Mouse (Mus musculus) yolk sac, embryonic 10.5 days (tissue): ENCODE measurements at regions not wholly inside any gene's neighbourhood (a gene's known extent, or its start where the extent isn't known, plus 50 kb on each side); places are given as distances from the start of the nearest gene placed in this dataset.

ENCODE experiments used
- DNase-seq: peaks from one replicate; pipeline ENCODE4 v3.0.0-alpha.2; 2017; ENCODE audit warnings: low spot score

DNA sequence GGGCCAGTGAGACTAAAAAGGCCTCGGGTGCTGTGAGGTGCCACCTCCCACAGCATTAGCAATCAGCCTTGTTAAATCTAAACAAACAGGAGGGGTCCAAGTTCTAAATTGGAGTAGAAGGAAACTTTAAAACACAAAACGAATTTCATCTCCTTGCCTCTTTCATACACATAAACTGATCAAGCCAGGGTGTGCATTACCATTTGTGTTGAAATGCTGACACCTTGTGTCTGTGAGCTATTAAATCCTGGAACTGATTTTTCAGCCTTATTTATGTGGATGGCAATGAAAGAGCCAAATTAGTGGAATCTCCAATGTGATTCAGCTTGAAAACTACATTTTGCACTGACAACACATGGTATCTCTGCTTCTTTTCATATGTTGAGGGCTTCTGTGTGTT, 114.8 kb downstream of the Pcsk1 start:
- no peak for DNase-seq

DNA sequence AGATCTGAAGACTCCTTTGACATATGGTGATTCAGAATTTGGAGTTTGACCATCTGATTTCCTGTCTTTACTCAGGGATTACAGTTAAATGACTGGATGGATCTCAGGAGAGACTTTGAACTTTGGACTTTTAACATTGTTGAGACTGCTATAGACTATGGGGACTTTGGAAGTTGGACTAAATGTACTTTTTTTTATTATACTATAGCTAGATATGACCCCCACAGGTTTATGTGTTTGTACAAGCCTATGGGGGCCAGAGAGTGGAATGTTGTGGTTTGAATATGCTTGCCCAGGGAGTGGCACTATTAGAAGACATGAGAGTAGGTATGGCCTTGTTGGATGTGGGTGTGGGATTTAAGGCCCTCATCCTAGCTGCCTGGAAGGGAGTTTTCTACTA, 134.3 kb downstream of the Pcsk1 start:
- no peak for DNase-seq

DNA sequence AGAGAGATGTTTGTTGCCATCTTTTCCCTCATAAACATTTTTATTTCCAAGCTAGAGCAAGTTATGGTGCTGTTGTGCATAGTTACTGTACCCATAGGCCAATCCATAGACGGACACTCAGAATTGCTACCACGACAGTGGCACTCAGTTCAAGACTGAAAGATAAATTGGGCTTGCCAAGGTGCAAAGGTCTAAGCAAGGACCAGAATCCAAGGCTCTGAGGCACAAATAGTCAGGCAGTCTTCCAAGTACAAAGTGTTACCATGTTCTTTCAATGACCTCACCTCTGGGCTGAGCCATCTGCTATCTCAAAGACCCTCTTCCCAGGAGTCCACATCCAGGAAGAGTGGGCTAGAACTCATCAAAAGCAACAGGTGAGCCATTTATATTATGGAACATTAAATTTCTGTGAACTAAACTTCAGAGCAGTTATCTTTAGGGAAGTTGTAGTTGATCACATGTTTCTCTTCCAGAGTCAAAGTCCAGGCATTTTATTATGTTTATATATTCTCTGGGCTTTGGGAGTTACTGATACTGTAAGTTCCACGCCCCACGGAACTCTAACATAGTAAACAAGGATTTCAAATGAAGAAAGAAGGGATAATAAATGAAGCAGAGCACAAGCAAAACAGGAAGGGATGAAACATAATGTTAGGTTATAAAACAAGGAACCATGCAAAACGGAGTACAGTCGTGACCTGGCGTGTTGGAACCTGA, 136.1 kb downstream of the Pcsk1 start:
- no peak for DNase-seq

DNA sequence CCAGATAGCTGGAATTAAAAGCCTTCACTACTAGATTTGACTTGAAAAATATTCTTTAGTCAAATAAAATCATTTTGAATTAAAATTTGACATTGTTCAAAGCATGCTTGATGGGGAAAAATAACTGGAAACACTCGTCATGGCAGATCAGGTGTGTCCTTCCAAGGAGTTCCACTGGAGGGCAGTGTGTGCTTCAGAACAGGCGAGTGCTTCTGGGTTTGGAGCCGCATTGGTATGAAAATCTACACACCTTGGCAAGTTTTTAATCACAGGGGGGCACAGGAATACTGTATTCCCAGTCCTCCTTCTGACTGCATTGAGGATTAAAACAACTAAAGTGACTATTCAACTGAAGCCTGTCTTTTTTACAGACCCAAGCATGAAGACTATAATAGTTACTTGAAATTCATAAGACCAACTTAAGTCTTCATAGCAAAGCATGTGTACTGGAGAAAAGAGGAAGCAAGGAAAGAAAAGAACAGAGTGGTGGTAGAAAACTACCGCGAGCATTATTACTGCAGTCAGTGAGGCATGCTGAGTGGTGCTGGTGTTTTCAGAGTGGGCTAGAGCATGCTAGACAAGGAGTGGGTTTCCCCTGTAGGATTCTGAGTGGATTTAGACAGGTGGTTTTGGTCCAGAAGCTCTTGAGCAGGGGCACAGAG, 138.1 kb downstream of the Pcsk1 start:
- peak; percentile 29 for DNase-seq

DNA sequence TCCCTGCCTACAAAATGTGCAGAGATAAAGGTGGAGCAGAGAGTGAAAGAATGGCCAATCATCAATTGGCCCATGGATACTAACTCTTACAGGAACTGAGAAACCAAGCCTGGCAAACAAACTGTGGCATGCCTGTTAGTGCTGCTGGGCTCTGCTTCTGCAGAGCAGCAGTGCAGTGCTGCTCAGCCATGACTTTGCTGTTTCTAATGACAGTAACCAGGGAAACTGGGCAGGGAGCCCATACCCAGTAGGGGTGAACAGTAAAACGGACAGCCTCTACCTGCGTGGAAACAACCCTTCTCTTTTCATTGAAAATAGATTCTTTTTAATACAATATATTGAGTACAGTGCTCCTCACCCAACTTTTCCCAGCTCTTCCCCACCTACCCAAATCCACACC, 146.8 kb downstream of the Pcsk1 start:
- DNase-seq = no peak
